Mouse (Mus musculus): ENCODE measurements at regions not wholly inside any gene's neighbourhood (a gene's known extent, or its start where the extent isn't known, plus 50 kb on each side); places are given as distances from the start of the nearest gene placed in this dataset.

DNA sequence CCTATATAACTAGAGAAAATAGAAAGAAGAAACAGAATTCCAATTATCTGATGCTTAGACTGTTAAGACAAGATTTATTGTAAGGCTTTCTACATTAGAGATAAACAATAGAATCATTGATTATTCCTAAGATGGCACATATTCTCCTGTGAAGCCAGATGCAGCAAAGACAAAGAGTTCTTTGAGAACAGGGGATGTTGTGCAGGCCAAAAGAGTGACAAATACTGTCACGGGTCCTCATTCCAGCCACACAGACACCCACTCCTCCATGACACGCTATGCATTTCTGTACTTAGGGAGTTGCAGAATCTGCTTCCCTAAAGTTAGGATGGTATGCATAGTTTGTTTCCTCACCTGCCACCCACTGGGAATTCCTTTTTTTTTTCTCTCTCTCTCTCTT lies 245.2 kb downstream of the Sv2b start:
- peak; percentile 62 for DNase-seq (ENCODE audit: low read depth, low spot score)

DNA sequence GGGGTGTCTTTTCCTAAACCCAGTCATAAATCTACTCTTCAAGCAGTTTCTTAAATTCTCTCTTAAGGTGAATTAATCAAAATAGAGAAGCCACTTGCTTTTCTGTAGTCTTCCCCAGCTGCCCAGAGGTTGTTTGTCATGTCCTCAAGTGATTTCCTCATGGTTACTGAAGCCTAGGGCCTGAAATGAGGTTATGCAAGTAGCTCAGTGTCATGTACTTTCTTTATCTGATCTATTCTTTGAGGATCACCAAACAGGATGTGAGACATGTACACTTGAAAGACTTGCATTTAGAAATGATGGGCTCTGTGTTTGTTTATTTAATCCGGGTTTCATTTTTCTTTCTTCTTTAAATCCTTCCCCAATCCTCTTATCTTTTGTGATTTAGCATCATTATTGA lies 258.8 kb downstream of the Sv2b start:
- no peak for DNase-seq (ENCODE audit: low read depth, low spot score)

DNA sequence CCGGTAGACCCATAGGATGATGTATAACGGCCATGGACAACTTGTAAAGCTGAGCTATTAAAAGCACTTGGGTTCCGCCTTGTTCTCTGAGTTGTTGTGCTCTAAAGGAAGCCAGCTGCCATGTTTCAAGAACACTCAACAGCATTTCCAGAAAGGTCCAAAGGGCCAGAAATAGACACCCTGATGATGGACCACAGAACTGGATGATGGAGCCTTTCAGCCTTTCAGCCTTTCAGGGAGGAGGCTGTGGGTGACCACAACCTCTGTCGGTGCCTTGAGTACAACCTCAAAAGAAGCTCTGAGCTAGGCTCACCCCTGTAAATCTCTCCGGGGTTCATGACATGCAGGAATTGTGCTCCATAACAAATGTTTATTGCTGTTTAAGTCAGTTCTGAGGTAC lies 259.3 kb downstream of the Sv2b start:
- DNase-seq (ENCODE audit: low read depth, low spot score), result no peak

DNA sequence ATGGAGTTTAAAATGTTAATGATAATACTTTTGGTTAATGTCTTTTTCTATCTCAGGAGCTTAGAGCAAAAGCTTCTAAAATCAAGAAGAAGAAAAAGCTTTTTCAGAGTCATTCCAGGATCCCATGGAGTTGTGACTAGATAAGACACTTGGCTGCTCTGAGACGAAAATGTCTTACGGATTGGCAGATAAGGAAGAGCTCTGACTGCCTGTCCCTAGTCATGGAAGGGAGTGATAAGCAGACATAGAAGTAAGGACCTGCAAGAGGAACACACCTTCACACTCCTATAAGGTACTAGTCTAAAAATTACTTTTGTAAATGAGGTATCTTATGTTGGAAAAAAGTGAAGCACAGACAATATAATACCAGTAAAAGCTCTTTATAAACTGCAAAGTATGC lies 260.2 kb downstream of the Sv2b start:
- DNase-seq (ENCODE audit: low read depth, low spot score), result no peak

DNA sequence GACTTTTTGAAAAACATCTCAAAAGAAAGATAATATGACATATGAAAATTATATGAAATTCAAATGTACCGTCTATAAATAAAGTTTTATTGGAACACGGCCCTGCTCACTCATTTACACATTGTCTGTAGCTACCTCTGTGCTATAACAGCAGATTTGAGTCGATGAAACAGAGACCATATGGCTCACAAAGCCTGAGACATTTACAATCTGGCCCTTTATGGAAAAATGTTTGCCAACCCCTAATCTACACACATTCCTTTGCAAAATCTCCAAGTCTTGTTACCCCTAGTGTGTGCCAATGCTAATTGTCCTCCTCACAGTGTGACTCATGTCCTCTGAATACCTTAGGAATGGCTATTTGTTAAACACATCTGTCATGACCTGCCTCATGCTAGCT lies 261.2 kb downstream of the Sv2b start:
- peak; percentile 21 for DNase-seq (ENCODE audit: low read depth, low spot score)

DNA sequence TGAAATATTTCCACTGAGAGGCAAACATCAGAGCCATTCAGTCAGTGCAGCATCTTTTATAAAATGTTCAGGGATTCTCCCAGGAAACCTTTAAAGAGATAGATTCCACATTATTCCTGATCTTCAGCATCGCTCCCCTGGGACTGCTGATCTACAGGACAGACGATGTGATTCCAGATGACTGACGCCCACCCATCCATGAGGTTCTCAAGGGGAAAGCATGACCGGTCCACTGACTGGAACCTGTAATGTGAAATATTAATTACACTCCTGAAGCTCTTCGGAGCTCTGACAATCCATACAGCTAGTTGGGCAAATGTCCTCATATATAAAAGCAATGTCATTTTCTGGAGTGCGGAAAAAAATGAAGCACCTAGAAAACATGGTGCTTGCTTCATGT lies 268.2 kb downstream of the Sv2b start:
- DNase-seq (ENCODE audit: low read depth, low spot score), result no peak

DNA sequence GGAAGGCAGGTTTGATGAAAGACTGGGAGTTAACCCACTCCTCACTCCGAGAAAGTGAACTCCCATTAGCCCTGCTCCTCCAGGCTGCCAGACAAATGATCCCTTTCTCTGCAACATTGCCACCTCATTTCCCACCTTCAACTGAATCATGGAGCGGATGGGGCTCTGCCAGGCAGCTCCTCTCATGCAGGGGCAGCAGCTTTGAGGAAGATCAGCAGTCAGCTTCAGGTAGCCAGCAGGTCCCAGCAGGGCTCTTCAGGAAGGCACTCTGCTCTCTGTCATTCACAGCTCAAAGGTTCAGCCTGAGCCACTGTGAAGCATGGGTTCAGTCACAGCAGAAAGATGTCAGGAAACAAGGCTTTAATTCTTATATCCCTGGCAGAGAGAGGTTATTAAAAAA lies 282.9 kb downstream of the Sv2b start:
- DNase-seq (ENCODE audit: low read depth, low spot score), result no peak

DNA sequence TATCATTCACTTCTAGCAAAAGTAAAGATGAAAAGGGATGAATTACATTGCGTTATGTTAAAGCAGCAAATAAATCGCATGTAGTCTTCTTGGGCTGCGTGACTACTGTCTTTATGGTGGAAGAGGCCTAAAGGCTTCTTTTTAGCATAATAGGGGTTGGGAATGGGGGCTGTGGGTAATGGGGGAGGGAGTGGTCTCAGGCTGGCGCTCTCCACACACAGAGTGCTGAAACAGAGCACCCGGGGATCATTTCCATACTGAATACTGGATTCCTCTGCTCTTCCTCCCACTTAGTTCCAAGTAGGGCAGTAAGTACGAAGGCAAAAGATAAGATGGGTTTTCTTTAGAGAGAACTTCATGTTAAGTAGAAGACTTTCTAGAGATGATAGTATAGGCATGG lies 287.1 kb downstream of the Sv2b start:
- no peak for DNase-seq (ENCODE audit: low read depth, low spot score)

DNA sequence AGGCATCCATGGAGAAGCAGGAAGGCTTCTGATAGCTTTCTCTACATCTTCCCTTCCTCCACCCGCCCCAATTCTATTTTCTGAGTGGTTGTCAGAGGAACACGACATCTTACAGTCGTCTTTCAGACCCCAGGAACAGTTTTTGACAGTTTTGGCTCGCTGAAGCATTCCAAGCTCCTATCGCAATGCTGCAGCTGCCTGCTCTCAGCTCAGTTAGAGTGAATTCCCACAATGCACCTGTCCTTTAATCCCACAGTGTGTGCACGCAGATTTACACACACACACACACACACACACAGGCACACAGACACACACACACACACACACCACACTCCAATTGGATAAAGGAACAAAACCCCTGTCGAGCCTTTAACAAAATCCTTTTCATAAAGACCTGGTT lies 290.4 kb downstream of the Sv2b start:
- no peak for DNase-seq (ENCODE audit: low read depth, low spot score)

DNA sequence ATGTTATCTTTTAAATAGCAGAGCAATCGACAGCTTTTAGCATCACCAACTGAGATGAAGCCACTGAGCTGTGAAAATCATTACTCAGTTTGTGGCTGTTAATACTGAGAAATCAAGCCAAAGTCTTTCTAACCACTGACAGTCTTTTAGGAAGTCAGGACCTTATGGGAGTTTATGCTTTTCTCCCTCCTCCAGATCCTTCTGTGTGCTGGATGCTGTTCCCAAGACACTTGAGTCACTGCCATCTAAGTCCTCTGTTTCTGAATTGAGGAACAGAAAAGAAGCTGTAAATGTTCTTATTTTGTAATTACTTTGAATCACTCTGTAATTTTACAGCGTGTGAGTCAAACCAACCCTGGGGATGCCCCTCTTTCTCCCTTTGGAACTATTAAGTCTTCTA lies 300.6 kb downstream of the Sv2b start:
- DNase-seq (ENCODE audit: low read depth, low spot score), result peak; percentile 50

DNA sequence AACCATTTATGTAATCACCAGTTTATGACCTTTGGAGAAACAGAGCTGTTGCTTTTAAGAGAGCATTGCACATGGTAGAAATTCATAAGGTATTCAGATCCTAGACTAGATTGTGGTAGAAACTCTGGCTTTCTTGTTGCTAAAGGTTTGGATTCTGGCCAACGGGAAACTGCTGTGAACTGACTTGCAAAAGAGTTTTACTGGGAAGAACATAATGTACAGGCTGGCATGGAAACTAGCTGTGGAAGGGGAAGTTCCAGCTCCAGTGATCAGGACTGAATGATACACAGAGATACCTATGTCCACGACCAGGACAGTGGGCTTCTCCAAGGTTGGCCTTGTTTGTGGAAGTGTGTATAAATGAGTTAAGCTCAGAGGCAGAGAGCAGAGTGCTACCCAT lies 318.9 kb downstream of the Sv2b start:
- DNase-seq (ENCODE audit: low read depth, low spot score), result peak; percentile 55

DNA sequence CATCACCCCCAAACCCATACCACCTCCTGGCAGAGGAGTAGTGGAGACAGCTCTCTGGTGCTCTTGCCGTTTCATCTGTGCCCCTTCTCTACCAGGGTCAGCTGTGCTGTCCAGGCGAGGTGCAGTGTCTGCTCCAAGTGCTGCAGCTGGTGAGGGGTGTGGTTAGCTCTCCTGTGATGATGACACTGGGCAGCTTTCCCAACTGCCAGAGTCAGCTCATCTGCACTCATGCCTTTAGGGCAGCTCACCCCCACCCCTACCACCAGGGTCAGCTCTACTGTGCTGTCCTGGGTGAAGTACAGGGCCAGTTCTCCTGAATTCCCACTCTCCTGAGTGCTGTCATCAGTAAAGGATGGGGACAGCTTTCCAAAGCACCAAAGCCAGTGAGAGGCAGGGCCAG lies 329.6 kb downstream of the Sv2b start:
- DNase-seq (ENCODE audit: low read depth, low spot score), result no peak

DNA sequence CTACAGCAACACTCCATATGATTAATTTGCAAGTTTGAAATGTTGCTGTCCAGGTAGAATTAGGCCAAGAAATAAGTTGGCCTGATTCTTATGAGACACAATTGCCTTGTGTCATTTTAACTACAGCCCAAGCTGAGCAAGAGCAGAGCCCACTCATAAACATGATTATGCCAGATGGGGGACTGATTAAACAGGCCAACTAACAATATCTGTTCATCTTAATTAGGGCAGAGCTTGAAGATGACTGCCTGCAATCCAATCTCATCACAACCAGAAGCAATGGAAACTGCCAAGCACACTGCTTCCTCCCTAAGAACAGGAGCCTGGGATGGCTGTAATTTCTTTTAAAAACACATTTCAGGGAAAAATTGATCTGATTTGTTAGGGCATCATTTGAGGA lies 333.1 kb downstream of the Sv2b start:
- no peak for DNase-seq (ENCODE audit: low read depth, low spot score)

DNA sequence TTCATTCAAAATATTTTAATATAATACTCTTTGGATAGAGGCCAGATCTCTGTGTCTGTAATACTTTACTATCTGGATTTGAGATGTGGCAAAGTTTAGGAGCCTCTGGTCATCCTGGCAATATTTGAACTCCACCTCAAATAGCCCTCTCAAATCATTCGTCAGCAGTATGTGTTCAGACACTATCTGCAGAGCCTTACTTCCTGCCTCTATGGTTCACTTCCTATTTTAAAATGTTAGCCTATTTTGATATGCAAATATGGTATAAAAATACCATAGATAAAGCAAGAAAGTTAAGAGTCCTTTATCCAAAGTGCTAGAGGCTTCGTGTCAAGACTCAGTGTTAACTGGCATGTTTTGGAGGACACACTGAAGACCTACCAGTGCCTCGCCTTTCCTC lies 334.6 kb downstream of the Sv2b start:
- no peak for DNase-seq (ENCODE audit: low read depth, low spot score)

DNA sequence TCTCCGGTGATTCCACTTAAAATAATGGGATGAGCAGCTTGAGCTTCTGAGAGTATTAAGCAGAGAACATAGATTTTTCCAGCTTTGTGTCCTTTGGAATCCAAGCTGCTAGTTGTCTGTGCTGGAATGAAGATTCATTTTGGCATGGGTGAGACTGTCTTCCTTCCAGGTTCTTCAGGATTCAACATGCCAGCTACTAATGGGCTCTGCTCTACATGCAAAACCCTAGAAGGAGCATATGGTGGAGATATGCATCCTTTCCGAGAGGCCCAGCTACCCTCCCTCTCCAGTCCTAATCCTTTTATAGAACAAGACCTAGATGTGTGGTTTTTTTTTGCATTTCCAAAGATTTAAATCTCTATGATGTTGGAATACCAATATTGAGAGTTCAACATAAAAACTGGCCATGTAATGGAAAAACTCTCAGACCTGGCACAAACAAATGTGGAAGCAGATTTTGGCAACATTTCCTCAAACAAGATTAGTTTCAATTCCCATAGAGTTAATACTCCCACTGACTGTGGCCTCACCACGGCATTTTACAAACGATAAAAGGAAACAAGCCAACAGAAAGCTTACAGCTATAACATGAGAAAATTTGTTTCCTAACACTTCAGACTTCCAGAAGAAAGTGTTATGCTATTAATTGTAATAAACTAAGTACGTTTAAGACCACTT lies 364.5 kb downstream of the Sv2b start:
- peak; percentile 41 for DNase-seq (ENCODE audit: low read depth, low spot score)

DNA sequence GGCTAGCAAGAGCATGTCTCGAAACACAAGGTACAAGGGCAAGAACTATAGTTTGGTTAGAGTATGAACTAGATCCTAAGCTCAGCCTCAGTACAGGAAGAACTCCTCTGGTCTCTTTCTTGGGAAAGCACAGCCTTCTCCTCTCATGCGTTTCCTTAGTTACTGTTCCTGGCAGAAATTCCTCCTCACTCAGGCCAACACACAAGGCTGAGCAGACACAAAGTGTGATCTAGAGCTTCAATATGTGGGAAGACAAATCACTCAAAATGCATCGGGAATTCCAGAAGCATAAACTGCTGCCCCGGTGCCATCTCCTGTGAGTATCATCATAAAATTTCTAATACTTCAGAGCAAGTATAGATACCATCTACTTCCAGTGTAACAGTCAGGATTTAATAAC lies 366.1 kb downstream of the Sv2b start:
- peak; percentile 74 for DNase-seq (ENCODE audit: low read depth, low spot score)

DNA sequence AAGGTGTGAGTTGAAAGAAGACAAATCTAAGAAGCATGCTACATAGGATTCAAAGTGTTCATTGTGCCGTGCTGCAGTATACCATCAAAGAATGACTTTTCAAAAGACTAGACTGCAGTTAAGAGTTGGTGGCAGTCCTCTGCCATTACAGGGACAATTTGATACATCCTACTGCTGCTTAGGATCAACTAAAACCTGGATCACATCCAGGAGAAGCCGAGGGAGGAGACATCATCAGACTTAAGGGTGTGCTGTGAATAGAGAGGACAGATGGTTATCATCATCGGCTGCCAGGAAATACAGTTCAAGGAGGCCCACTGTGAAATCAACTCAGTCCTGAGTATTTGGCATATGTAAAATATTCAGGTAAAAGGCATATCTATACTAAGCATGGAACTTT lies 366.9 kb downstream of the Sv2b start:
- no peak for DNase-seq (ENCODE audit: low read depth, low spot score)

DNA sequence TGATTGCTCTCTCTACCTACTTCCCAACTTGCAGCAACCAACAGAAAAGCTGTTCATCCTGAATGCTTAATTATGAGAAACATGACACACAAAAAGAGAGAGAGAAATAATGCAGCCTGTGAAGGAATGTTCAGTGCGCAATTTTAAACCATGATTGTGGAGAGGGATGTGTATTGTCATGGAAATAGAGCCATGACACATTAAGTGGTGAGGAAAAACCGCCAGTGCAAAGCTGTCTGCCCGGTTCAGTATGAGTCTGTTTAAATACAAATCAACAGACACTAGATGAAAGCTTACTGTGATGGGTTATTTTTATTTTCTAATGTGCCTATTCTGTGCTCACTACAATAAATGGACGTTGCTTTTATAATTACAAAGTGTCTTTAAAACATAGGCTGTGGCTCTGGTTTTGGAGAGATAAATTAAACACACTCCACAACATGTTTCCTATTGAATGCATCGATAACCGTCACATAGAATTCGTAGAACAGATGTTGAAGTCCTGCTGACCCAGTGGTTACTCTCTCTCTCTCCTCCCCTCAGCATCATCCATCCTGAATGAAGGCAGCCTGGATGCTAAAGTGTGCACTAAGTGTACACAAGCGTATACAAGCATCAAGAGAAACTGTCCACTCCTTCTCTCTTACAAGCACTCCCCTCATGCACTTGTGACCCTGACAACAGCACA lies 374.7 kb upstream of the Slco3a1 start:
- DNase-seq (ENCODE audit: low read depth, low spot score), result no peak

DNA sequence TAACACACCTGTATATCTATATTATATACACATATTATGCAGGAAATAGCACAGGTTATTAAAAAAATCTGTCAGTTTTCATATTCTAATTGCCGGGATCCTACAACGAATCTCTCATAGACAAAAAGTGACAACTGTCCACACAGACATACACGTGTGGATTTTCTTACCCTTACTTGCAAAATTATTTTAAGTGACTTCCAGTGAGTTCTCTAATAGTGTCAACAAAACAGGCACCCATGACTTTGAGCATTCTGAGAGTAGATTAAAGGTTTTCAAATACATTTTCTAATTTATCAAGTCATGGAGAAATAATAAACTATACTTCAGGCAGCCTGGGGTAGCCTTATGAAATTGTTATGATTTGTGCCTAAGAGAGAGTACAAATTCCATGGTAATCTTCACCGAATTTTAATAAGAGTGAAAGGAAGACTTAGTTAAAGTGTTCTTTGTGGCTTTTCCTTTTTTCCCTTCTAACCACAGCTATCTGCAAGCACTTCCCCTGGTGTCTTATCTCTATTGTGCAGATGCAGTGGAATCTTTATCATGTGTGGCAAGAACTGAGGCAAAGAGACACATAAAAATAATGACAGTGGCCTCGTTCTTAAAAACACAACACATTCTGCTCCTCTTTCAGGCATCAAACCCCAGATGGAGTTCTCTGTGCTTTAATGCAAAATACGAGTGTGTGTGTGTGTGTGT lies 373.8 kb upstream of the Slco3a1 start:
- no peak for DNase-seq (ENCODE audit: low read depth, low spot score)

DNA sequence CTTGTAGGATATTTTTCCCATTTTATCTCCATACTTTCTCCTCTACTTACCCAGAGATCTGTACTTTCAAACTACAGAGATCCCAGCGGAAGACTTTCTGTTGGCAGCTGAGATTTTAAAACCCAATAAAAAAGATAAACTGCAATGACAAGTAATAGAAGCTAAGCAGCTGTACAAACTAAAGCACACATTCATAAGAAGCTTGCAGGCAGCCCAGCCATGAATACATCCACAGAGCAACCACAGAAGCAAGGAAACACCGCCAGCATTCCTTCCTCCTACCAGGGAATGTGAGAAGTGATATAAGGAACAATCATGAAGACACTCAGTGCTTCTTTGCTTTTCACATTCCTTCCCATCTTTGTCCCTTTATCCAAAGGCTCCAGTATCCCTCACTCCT lies 372.1 kb upstream of the Slco3a1 start:
- DNase-seq (ENCODE audit: low read depth, low spot score), result no peak

DNA sequence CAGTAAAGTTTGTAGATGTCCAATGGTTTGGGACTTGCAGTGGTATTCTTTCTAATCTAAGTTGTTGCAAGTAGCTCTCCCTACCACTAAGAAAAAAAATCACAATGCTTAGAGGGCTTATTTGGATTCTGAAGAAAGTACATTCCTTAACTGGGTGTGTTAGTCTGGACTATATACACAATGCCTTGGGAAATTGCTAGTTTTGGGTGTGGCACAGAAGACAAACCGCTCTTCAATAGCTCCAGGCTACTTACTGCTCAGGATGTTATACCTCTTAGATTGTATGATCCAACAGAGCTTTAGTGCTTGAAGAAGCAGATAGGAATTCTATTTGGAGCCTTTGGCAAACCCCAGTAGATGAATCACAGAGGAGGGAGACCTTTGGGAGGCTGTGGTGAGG lies 369.6 kb upstream of the Slco3a1 start:
- DNase-seq (ENCODE audit: low read depth, low spot score), result no peak

DNA sequence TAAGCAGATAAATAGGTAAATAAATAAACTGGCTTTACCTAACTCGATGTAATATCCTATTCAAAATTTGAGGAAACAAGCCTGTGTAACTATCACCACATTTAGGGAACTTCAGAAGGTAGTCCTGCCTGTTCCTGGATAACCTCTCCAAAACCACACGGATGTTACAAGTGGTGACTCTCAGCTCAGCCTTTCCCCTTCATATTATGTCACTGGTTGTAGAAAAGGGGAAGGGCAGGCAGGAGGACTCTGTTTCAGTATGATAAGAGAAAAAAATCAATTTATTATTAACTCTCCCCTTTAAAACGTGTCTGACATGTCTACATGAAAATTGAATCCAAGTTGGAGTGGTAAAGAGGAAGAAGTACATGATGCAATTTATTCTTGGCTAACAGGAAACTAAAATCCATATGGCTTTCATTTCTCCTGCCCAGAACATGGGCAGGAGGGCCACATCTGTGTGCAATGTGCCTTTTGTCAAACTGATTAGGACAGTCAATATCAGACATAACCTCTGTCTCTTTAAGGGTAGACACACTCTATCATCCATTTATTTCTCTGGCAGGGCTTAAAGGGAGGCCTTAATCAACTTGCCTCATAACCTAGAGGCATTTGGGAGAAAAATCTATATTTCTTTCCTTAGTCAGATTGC lies 353.9 kb upstream of the Slco3a1 start:
- DNase-seq (ENCODE audit: low read depth, low spot score), result no peak

DNA sequence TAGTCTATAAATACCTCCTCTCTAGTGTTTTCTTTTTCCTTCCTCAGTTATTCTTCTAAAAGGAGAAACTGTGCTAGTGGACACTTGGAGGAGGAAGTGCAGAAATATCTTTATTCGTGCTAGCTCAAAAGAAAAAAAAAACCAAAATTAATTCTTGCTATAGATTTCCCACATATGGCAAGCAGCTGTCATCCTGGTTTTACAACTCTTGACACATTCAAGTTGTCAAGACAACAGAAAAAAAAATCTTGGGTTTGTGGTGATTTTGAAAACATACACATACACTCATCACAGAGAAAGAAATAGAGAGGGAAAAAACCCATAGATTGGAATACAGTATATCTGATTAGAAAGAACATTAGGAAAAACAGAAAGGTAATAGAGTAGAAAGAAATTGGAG lies 352.8 kb upstream of the Slco3a1 start:
- no peak for DNase-seq (ENCODE audit: low read depth, low spot score)

Measured in telencephalon, adult 2 months (tissue).